Mouse (Mus musculus): ENCODE measurements around the gene Gm21833.
"Not testable (repeated sequence)": the region's sequence is repeated elsewhere in the genome, so short reads cannot be mapped to it uniquely, and the experiment has no call there.

The Gm21833 gene

DNA sequence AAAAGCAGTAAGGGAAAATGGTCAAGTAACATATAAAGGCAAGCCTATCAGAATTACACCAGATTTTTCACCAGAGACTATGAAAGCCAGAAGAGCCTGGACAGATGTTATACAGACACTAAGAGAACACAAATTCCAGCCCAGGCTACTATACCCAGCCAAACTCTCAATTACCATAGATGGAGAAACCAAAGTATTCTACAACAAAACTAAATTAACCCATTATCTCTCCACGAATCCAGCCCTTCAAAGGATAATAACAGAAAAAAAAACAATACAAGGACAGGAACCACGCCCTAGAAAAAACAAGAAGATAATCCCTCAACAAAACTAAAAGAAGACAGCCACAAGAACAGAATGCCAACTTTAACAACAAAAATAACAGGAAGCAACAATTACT, at the start of gene Gm21833:
Gene Gm21833, plus strand, starts transcription at position 301 of the 400 bp plus-strand sequence.
- DNase-seq (ENCODE audit: low read depth, low spot score) = not testable (repeated sequence)

DNA sequence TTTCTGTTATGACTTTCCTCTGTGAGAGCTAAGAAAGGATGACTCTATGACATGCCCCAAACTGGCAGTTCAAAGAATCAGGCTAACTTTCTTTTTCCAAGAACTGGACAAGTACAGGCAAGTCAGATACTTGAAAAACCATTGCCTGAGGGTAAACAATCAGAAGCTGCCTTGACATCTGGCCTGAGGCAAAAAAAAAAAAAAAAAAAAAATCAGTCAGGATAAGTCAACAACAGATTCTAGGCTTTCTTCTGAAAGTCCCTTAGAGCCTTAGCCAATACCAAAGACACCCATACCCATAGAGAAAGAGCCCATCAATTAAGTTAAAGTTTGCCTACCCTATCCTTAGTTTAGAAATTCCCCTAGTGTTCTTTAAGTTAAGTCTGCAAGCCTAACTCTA, 38.7 kb upstream of the Gm21833 start:
- no peak for DNase-seq (ENCODE audit: low read depth, low spot score)

DNA sequence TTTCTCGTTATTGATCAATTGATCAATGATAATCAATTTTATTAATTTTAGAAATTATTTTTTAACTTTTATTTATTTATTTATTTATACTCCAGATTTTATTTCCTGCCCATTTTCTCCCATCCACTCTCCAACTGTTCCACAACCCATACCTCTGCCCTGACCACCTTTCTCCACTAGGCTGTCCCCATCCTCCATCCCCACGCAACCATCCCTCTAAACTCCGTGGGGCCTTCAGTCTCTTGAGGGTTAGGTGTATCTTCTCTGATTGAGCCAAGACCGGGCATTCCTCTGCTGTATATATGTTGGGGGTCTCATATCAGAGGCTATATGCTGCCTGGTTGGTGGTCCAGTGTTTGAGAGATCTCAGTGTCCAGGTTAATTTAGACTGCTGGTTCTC, 31.7 kb upstream of the Gm21833 start:
- DNase-seq (ENCODE audit: low read depth, low spot score) = no peak

DNA sequence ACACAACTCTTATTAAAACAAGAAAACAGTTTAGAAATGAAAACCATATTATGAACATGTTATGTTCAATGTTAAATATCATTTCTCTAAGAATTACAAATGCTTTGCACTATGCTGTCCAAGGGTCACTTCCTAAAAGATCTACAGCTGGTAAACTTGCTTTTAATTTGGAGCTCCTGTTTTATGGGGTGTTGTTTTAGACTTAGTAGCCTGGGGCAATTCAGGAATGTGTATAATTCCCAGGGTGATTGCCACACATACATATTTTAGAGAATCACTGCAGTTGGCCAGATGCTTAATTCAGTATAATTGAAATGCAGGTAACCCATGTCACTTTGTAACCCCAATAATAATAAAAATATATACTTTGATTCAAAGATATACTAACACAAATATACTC, 12.9 kb upstream of the Gm21833 start:
- DNase-seq (ENCODE audit: low read depth, low spot score) = no peak

DNA sequence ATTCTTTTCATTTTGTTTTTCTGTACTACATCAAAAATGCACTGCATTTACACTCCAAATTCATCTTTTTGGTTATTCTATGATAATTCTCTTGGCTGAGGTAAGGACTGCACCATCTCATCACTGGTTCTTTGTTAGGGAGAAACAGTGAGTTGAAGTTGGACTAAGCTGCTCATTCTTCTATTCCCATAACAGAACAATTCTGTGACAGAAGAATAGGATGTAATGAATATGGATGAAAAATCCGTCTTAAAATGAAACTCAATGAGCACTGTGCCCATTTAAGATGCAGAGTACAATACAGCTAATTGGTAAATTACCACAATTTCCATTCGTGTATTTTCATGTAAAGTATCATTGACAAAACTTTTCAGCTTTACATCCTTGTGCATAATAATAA, 11.6 kb upstream of the Gm21833 start:
- no peak for DNase-seq (ENCODE audit: low read depth, low spot score)

DNA sequence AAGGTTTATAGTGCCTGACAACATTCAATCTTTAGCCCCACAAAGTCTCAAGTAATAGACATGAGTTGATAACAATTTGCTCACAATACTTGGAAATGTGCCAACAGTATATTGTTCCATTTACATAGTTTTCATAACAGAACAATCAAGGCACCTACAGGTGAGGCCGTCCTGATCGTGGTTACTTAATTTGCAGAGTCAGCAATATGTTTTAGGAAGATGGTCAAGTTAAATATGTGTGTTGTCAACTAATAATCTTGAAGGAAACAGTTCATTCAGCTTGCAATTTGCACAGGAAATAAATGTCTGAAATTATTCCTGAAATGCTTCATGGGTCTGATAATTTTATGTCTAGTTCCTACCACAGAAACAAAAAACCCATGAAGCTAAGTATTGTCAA, 27.6 kb downstream of the Gm21833 start:
- DNase-seq (ENCODE audit: low read depth, low spot score) = no peak

DNA sequence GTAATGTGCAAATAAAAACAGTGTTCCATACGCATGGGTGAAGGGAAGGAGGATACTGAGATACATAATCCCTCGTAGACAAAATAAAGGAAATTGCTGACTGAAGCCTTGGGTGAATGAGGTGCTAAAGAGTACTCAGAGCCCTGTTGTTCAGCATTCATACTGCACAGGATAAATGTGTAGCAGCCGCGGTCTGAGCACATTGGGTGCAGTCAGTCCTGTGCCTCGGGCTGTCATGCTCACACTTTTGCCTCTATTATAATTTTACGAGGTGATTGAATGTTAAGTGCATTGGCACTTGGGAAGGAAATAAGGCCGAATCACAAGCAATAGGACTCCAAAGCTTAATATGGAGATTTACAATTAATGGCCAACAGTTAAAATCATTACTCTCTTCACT, 36.4 kb downstream of the Gm21833 start:
- no peak for DNase-seq (ENCODE audit: low read depth, low spot score)

Measured in R1 (cell line).